Mouse (Mus musculus) inflammation-experienced regulatory T-cells, adult 6 months (primary cell): Measurements from ENCODE around the gene Olfr706. TPM values are rescaled to one million over a fixed set of nuclear protein-coding genes. Genes with fewer than 3 reads are reported as not detected.
"Not testable (repeated sequence)": the region's sequence is repeated elsewhere in the genome, so short reads cannot be mapped to it uniquely, and the experiment has no call there.

Source experiments
- ATAC-seq: one replicate; pipeline ENCODE4 v1.8.0; 2017
- polyA plus RNA-seq, 3 experiments: library from polyadenylated mRNA; unstranded; fragments of 100-300 nt; shearing (Covaris generic); gene quantifications; one replicate each; pipeline ENCODE4 v1.2.1; 2017

The Olfr706 gene
- not detected for polyA plus RNA-seq

DNA sequence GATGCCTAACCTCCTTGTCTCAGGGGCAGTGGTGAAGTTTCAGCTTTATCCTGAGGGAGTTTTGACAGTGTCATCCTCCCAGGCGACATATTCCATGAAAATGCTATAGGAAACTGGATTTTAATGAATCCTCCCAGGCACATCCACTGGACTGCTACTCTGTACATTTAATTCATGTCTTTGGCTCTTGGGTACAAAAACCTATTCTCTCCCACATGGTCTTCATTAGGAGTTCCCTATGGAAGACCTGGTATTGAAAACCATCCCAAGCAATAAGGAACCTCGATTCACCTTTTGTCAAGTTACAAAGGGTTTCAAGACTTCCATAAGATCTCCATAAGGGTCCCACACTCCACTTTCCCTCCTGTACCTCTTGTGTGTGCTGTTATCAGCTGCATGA lies at the start of gene Olfr706:
TSS of gene Olfr706 (minus strand) at position 101 of the 400 bp plus-strand sequence.
- ATAC-seq, result no peak

DNA sequence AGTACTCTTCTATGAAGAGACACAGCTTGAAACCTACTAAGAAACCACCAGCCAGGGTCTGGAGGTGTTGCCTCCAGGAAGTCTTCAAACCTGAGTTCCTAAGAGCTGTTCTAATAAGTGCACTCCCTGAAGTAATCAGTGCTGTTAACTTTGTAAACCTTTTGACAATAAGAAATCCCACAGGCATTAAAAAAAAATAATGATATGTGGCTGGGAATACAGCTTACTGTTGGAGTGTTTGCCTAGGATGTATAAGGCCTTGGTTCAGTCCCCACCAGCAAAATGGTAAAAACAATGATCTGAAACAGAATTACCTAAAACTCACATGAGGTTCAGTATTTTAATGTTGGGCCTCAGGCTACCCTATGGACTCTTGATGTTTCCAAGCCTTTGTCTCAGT lies 44.2 kb upstream of the Olfr706 start, which contains the start of gene Olfr709-ps1:
TSS of gene Olfr709-ps1 (minus strand) at position 101 of the 400 bp plus-strand sequence.
- ATAC-seq, result no peak

DNA sequence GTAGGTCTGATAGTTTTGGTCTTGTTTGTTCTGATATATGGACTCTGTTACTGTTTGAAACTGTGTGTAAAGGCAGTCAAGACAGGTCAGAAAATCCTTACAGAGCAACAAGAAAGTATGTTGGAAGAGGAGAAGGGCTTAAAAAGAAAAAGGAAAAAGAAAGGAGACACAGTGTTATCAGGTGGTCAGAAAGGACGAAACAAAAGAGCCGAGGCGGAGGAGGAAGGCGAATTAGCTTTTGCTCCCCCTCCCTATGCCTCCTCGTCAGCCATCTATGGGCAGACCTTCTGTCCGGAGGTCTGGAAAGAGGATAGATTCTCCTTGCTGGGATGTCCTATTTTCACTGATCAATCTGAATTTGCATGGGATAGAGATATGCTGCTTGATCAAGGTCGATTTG lies 33.0 kb upstream of the Olfr706 start:
- ATAC-seq, result not testable (repeated sequence)

DNA sequence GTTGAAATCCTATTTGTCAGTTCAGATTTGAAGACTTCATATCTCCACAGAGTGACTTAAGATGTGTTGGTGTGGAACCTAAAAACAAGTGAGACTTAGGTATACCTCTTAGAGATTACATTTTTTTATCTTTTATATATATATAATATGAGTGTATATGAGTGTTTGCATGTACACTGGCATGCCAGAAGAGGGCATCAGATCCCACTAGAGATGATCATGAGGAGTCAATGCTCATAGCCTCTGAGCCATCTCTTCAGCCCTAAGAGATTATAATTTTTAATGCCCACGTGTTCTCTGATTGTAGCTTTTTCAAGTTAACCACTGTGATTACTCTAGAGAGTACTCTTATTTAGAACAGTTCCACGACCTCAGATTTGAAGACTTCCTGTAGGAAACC lies 19.7 kb upstream of the Olfr706 start, which contains the start of gene Olfr1532-ps1:
TSS of gene Olfr1532-ps1 (plus strand) at position 326 of the 400 bp plus-strand sequence.
- no peak for ATAC-seq

DNA sequence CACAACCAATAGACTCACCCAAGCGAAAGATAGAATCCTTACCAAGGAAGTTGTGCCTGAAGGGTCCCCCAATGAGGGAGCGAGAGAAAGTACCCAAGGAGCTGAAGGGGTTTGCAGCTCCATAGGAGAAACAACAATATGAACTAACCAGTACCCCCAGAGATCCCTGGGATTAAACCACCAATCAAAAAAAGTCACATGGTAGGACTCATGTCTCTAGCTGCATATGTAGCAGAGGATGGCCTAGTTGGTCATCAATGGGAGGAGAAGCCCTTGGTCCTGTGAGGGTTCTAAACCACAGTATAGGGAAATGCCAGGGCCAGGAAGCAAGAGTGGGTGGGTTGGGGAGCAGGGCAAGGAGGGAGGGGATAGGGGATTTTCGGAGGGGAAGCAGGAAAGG lies 13.2 kb upstream of the Olfr706 start, which contains the start of gene Olfr707:
TSS of gene Olfr707 (minus strand) at position 101 of the 400 bp plus-strand sequence.
- ATAC-seq, result not testable (repeated sequence)

DNA sequence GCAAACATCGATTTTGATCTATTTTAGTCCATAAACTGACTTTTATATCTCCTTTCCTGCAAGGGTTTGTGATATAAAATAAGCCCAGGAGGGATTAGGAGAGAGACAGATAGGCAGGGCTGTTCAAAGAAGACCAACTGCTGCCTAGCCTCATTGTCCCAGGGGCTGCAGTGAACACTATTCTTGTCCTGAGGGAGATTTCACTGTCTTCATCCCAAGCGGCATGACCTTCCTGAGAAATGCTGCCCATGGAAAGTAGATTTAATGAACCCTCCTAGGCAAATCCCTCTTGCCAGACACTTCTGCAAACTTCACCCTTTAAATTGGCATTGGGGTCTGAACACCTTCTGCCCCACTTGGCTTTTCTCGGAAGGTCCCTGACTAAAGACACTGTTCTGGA lies 11.2 kb downstream of the Olfr706 start, which contains the start of gene Olfr705:
TSS of gene Olfr705 (minus strand) at position 101 of the 400 bp plus-strand sequence.
- ATAC-seq, result no peak

DNA sequence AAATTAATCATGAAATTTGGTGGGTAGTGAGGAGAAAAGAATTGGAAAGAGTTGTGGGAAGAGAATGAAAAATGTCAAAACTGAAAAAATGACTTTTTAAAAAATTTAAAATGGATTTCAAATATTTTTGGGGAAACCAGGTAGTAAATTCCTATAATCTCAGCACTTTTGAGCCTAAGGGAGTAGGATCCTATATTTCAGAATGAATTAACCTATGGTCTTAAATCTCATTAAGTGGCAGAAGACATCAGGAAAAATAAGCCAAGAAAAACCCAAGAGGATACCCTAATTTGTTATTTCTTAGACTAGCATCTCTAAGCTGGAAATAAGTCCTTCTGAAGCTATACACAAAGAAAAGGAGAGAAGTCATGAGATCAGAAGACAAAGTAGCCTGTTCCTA lies 25.1 kb downstream of the Olfr706 start, which contains the start of gene Olfr704:
TSS of gene Olfr704 (plus strand) at position 301 of the 400 bp plus-strand sequence.
- no peak for ATAC-seq

DNA sequence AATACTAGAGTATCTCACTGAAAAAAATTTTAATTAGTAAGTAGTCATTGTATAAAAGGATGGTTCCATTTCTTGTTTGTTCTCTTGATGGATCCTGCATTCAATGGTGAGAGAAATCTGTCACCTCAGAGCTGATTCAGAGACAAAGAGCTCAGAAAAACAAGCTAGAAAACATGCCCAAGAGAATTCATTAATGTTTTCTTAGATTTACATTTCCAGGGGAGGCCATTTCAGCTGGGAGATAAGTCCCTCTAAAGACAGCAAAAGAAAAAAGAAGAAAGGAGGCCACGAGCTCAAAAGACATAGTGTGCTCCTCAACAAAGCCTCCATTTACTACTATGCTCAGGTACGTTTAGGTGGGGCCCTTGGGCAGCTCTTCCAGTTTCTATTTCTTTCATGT lies 44.9 kb downstream of the Olfr706 start, which contains the start of gene Olfr703:
TSS of gene Olfr703 (plus strand) at position 301 of the 400 bp plus-strand sequence.
- no peak for ATAC-seq

DNA sequence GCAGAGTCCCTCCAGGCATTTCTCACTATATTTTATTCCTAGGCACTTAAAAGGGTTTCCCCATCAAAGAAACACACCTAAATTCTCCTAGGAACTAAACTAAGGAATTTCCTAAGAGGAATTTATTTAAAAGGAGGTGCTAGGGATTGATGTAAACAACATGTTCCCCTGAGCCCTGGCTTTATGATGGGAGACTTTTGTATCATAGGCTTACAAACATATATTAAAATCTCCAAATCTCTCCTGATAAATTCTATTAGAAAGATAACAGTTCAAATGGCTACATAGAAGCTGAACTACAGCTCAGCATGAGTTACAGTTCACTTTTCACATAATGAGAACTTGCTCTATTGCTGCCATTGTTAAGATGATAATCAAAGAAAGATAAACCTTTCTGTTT lies 54.2 kb downstream of the Olfr706 start, which contains the start of gene Olfr702:
TSS of gene Olfr702 (minus strand) at position 101 of the 400 bp plus-strand sequence.
- no peak for ATAC-seq

Other genes starting within 250 kb of the Olfr706 start
- not detected for gene Olfr693, start 207.6 kb downstream of the Olfr706 start, polyA plus RNA-seq
- gene Olfr694, start 196.3 kb downstream of the Olfr706 start, polyA plus RNA-seq, result not detected
- not detected for gene Olfr695, start 171.8 kb downstream of the Olfr706 start, polyA plus RNA-seq
- gene Olfr697, start 145.7 kb downstream of the Olfr706 start, polyA plus RNA-seq, result not detected
- not detected for gene Olfr698, start 132.8 kb downstream of the Olfr706 start, polyA plus RNA-seq
- under 1 TPM in 1 of 3 experiments, not detected in 2; 0.15 TPM for gene Olfr699, start 95.0 kb downstream of the Olfr706 start, polyA plus RNA-seq
- not detected for gene Olfr700, start 79.3 kb downstream of the Olfr706 start, polyA plus RNA-seq
- gene Olfr701, start 74.0 kb downstream of the Olfr706 start, polyA plus RNA-seq, result not detected
- gene Olfr702, start 54.3 kb downstream of the Olfr706 start, polyA plus RNA-seq, result not detected
- not detected for gene Olfr703, start 44.8 kb downstream of the Olfr706 start, polyA plus RNA-seq
- gene Olfr704, start 25.0 kb downstream of the Olfr706 start, polyA plus RNA-seq, result not detected
- gene Olfr705, start 11.3 kb downstream of the Olfr706 start, polyA plus RNA-seq, result not detected
- not detected for gene Olfr707, start 13.1 kb upstream of the Olfr706 start, polyA plus RNA-seq
- not detected for gene Olfr1532-ps1, start 19.8 kb upstream of the Olfr706 start, polyA plus RNA-seq
- not detected for gene Olfr709-ps1, start 44.1 kb upstream of the Olfr706 start, polyA plus RNA-seq
- not detected for gene Olfr710, start 60.1 kb upstream of the Olfr706 start, polyA plus RNA-seq
- gene Olfr6, start 75.8 kb upstream of the Olfr706 start, polyA plus RNA-seq, result not detected
- gene Olfr711, start 87.3 kb upstream of the Olfr706 start, polyA plus RNA-seq, result not detected
- gene Olfr2, start 117.9 kb upstream of the Olfr706 start, polyA plus RNA-seq, result not detected
- not detected for gene Olfr713, start 143.0 kb upstream of the Olfr706 start, polyA plus RNA-seq
- not detected for gene Olfr714, start 182.8 kb upstream of the Olfr706 start, polyA plus RNA-seq
- gene Olfr17, start 205.1 kb upstream of the Olfr706 start, polyA plus RNA-seq, result not detected
- under 1 TPM in 1 of 3 experiments, not detected in 2; 0.17 TPM for gene Olfr715b, start 222.2 kb upstream of the Olfr706 start, polyA plus RNA-seq
- not detected for gene Olfr715, start 242.9 kb upstream of the Olfr706 start, polyA plus RNA-seq